Mouse (Mus musculus) kidney, adult 2 months (tissue): ENCODE results near the gene Pdzd2.

Source experiments
- CTCF ChIP-seq: fragments of 200-500 bp; conservative IDR thresholded peaks from 2 replicates; pipeline ENCODE4 v1.5.1; 2011; ENCODE audit warnings: low read depth, mild to moderate bottlenecking, control low read depth, low read length, moderate library complexity, mixed read lengths; ENCODE audit not compliant: insufficient read depth, insufficient read length
- POLR2A ChIP-seq: fragments of 200-500 bp; IDR thresholded peaks from one replicate; pipeline ENCODE4 v1.6.1; 2011; ENCODE audit warnings: low read depth, low read length, control low read depth

DNA sequence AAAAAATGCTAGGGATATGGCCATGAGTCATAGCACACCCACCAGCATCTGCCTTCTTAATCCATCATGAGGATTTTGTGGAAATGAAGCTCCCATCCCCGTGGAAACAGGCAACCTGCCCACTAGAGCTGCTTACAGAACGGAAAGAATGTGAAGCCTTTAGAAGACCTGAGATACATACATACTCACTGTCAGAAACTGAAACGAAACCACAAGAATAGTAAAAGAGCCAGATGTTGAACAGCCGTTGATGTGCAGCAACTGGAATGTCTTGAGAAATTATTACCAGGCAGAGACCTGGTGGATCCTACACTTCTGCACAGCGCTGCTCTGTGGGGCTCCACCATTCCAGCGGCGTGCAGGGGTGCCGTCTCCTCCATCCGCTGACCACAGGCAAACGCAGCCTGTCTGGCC is 292.7 kb downstream of the Pdzd2 start:
- TF ChIP-seq POLR2A (no peak), CTCF (no peak)
